Comparison of ENCODE assay signal across 22 mouse cellular contexts in the genomic region with DNA sequence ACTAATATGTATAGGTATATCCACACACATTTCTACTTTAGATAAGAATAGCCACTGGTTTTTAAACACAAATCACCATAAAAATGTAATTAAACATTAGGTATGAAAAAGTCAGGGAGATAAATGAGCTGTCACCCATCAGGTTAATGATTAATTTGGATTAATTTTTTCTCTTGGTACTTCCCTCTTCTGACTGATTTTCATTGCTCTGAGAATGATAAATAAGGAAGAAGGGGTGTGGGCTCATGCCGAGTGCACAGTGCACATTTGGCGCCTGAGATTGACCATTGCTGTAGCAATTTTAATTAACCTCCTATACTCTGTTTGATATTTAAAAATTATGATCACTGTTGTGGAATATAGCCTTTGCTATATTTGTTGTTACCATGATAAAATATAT.
"Had no signal": no experiment of that assay in that cellular context is flagged by ENCODE, and none has a peak within 500 bp of the region (broad histone marks: within the 10 kb centered on the region; RNA-seq: fewer than 3 reads in every experiment).

No protein-coding gene starts in this region.

- DNase-seq: forebrain, postnatal 0 days; gastrocnemius, postnatal 25 days; heart, adult 2 months; heart, postnatal 10 days; heart, postnatal 4 days; kidney, adult 11 months; kidney, adult 8-10 months; kidney, postnatal 10 days; kidney, postnatal 36 days; layer of hippocampus, adult 9-11 months; layer of hippocampus, postnatal 36 days; left cerebral cortex, postnatal 4 days had no signal

- H3K4me2 ChIP-seq: heart, embryonic 12.5 days; hindbrain, embryonic 12.5 days; hindbrain, embryonic 14.5 days; limb, embryonic 13.5 days; limb, embryonic 15.5 days; liver, embryonic 12.5 days had no signal

- H3K27ac ChIP-seq: heart, adult 2 months; hindbrain, embryonic 10.5 days; hindbrain, embryonic 12.5 days; hindbrain, embryonic 14.5 days; limb, embryonic 13.5 days; limb, embryonic 15.5 days; liver, embryonic 12.5 days; liver, embryonic 14.5 days had no signal

- H3K36me3 ChIP-seq: heart, embryonic 12.5 days; hindbrain, embryonic 10.5 days; hindbrain, embryonic 12.5 days; limb, embryonic 13.5 days; limb, embryonic 15.5 days; liver, embryonic 12.5 days had no signal

- H3K4me3 ChIP-seq: heart, adult 2 months; heart, embryonic 12.5 days; hindbrain, embryonic 10.5 days; hindbrain, embryonic 12.5 days; limb, embryonic 13.5 days; limb, embryonic 15.5 days; liver, embryonic 12.5 days had no signal

- H3K9ac ChIP-seq: forebrain, postnatal 0 days; heart, embryonic 12.5 days; hindbrain, embryonic 12.5 days; hindbrain, embryonic 14.5 days; limb, embryonic 13.5 days; limb, embryonic 15.5 days; liver, embryonic 12.5 days; liver, embryonic 14.5 days had no signal

- ATAC-seq: forebrain, postnatal 0 days; hindbrain, embryonic 16.5 days; inflammation-experienced regulatory T-cells, adult 6 months; liver, embryonic 12.5 days had no signal

- H3K9me3 ChIP-seq: heart, embryonic 12.5 days; hindbrain, embryonic 10.5 days; hindbrain, embryonic 12.5 days; limb, embryonic 13.5 days; limb, embryonic 15.5 days; liver, embryonic 12.5 days had no signal

- H3K27me3 ChIP-seq: heart, embryonic 12.5 days; hindbrain, embryonic 12.5 days; limb, embryonic 13.5 days; limb, embryonic 15.5 days; liver, embryonic 12.5 days had no signal
